Mouse (Mus musculus): ENCODE data around the gene Ebf4. TPM values are rescaled to one million over a fixed set of nuclear protein-coding genes. Genes with fewer than 3 reads are reported as not detected.
"Not testable (repeated sequence)": the region's sequence is repeated elsewhere in the genome, so short reads cannot be mapped to it uniquely, and the experiment has no call there.

Gene Ebf4
- total RNA-seq, 4 experiments from 2014 or later, result 0.12 to 0.29 (median 0.20) TPM

GRCm38 (mm10) chr2:130295331-130296133 is 563 bp downstream of the Ebf4 start:
- no peak for DNase-seq (ENCODE audit: low spot score in 2 of 2)

GRCm38 (mm10) chr2:130296134-130296745 is 1.3 kb downstream of the Ebf4 start:
- no peak for DNase-seq (ENCODE audit: low spot score in 2 of 2)

DNA sequence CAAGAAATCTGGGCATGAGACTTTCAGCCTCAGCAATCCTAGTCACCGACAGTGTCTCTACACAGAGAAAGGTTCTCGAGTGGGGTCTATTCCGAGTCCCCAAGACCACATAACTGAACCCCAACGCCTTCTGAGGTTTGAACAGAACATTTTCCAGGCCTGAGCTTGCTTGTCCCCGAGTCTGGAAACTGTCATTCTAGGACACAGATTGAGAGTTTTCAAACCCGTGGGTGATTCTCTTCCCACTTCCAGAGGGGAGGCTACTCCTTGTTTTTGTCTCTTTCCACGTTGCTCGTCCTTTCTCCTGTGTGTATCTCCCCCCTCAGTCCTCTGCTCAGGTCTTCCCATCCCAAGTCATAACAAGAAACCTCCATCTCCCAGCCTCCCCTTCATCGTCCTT is 2.6 kb downstream of the Ebf4 start:
- no peak for DNase-seq (ENCODE audit: low spot score in 2 of 2)

DNA sequence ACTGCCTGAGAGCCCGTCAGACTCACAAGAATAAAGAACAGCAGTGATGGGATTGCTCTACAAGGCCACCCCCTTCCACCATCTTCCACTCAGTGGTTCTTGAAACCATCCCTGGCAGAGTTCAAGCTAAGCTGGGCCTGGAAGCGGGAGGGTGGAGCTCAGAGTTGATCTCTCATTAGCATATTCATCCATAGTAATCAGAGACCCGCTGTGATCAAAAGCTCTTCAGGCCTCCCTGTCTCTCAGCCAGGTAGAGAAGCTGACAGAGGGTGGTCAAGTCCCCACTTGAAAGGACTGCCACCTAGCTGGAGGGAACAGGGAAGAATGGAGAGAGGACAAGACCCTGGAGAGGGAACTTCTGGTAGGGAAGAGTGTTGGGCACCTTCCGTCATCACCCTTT is 8.0 kb downstream of the Ebf4 start:
- no peak for DNase-seq (ENCODE audit: low spot score in 2 of 2)

DNA sequence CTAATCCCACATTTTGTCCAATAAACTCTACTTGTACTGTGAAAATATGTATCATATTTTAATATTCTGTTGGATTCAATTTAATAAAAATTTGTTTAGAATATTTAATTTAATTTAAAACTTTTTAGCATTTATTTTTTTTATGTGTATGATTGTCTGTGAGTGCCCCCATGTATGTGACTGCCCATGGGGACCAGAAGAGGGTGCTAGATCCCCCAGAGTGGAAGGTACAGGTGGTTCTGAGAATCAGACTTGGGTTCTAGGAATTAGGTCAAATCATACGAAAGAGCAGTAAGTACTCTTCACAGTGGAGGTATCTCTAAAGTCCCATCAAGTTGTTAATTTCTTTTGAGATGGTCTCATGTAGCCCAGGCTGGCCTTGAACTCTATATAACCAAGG is 32.1 kb downstream of the Ebf4 start:
- no peak for DNase-seq (ENCODE audit: low spot score in 2 of 2)

GRCm38 (mm10) chr2:130329502-130329901 is 34.5 kb downstream of the Ebf4 start:
- no peak for DNase-seq (ENCODE audit: low spot score in 2 of 2)

DNA sequence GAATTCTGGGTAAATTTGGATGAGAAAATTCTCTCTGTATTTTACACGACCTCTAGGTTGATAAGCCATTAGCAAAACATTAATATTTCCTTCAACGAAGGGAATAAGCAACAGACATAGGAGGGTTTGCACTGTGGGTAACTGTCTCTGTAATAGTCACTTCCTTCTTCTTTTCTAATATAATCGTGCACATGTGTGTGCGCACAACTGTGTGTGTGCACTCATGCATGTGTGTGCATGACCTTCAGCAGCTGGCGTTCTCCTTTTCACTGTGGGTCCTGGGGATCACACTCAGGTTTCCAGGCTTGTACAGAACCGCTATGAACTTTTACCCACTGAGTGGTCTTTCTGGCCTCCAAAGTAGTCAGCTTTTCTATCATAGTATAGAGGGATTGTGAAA is 40.1 kb downstream of the Ebf4 start:
- no peak for DNase-seq (ENCODE audit: low spot score in 2 of 2)

- DNase-seq (ENCODE audit: low spot score in 2 of 2), result no peak
Measured at GRCm38 (mm10) chr2:130340464-130341219, 45.7 kb downstream of the Ebf4 start.

- no peak for DNase-seq (ENCODE audit: low spot score in 2 of 2)
Measured at GRCm38 (mm10) chr2:130341220-130341580, 46.2 kb downstream of the Ebf4 start.

GRCm38 (mm10) chr2:130350376-130350775 is 55.4 kb downstream of the Ebf4 start:
- no peak for DNase-seq (ENCODE audit: low spot score in 2 of 2)

DNA sequence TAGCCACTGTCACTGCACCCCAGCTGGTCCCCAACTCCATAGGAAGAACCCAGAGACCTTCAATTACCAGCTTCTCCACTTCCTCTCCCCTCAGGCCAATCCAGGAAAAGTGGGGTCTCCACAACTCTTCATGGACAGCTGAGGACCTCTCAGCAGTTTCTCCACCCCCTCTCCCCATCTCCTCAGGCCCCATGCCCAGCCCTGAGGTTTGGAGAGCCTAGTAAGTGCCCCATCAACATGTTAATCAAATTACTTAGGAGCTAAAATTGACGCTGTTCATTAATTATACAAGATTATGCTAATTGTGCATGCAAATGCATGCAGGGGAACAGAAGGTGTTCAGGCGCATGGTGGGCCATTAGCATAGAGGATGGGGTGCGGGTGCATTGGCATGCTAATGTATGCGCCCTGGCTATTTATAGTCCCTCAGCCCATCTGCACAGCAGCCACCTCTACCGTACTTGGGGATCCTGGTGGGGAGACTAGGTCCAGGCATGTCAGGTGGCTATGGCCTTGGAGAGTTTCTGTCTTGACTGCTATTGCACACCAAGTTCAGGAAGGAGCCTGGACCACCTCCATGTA is 56.9 kb downstream of the Ebf4 start:
- no peak for DNase-seq (ENCODE audit: low spot score in 2 of 2)

DNA sequence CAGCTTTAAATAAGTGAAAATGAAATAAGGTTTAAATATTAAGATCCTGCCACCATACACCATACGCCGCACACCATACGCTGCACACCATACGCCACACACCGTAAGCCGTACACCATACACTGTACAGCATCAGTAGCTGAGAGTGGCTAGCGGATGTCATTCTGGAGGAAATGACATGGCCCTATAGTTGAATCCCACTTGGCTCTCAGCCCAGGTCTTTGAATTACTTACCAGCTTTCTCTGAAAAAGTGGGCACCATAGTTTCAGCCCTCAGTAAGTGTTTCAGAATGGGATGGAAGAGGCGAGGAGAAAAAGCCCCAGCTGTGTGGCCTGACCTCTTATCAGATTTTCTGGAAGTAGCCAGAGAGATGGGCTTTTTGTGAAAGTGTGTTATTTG is 58.4 kb downstream of the Ebf4 start:
- no peak for DNase-seq (ENCODE audit: low spot score in 2 of 2)

DNA sequence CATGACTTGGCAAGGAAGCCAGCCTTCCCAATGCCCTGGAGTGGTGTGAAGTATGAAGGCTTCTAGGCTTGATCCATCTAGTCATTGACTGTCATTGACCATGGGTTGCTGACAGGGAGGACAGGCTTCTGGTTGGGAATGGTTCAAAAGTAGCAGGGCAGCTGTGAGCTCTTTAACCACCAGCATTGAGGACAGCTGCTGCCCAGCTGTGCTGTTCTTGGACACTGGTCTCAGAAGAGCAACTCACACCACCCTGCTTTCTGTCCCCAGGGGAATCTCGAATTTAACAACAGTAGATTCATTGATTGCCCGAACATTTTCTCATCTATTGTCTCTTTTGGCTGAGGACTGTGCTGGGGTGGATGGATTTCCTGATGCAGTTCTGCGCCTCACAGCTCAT is 58.9 kb downstream of the Ebf4 start:
- no peak for DNase-seq (ENCODE audit: low spot score in 2 of 2)

DNA sequence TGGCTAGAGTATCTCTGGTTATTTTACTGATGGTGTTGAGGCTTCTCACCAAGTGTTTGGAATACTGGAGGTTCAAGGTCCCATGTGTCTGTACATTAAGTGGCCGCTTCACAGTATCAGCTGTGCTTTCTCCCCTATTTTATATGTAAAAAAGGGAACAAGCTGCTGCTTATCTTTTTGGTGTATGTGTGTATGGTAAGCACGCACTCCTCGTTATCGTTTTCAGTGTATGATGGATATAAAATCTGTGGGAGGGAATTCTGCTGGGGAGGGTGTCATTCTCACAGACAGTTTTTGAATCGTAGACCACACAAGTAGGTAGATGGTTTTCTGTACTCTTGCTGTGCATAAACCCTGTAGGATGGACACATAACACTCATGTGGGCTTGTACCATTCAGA is 62.6 kb downstream of the Ebf4 start:
- DNase-seq (ENCODE audit: low spot score in 2 of 2), result no peak

- no peak for DNase-seq (ENCODE audit: low spot score in 2 of 2)
Measured at GRCm38 (mm10) chr2:130358852-130359251, 63.9 kb downstream of the Ebf4 start.

DNA sequence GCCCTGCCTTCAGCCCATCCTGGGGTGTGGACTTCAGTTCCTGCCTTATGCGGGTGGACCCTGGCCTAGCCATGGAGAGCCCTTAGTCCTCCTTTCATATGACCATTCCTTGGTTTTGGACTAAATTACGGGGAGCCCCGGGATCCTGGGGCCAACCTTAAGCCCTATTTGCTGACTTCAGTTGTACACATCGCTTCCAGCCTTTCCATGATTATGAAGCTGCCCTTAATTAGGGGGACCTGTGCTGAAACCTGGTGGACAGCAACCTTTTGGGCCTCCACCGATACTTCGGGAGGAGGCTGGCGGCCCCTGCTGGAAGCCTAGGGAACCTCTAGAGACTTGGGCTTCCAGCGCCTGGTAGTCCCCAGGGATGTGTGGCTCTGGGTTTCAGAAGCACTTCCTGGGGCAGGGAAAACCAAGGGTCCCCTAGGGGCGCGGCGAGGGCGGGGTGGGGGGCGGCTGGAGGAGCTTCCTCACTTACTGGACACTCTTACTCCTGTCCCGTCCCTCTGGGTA is 67.6 kb downstream of the Ebf4 start:
- no peak for DNase-seq (ENCODE audit: low spot score in 2 of 2)

- no peak for DNase-seq (ENCODE audit: low spot score in 2 of 2)
Measured at GRCm38 (mm10) chr2:130365211-130366094, 70.5 kb downstream of the Ebf4 start.

- DNase-seq (ENCODE audit: low spot score in 2 of 2), result no peak
Measured at GRCm38 (mm10) chr2:130367386-130367785, 72.4 kb downstream of the Ebf4 start.

DNA sequence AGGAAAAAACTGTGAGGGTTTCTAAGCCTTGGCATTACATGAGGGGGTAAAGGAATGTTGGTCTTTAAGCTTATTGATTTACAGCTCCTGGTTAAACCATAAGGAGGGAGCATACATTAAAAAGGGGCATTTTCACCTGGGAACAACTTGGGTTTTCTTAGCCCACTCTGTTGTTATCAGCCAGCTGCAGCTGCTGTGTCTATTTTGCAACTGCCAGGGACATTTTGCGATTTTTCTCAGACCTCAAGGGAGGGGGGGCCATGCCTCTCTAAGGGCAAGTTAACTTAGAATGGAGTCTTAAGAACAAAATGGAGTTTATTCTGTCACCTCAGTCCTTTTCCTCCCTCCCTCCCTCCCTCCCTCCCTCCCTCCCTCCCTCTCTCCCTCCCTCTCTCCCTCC is 78.1 kb downstream of the Ebf4 start:
- not testable (repeated sequence) for DNase-seq (ENCODE audit: low spot score in 2 of 2)

- DNase-seq (ENCODE audit: low spot score in 2 of 2), result no peak
Measured at GRCm38 (mm10) chr2:130374951-130375350, 80.0 kb downstream of the Ebf4 start.

GRCm38 (mm10) chr2:130383205-130383604 is 88.2 kb downstream of the Ebf4 start:
- DNase-seq (ENCODE audit: low spot score in 2 of 2), result no peak

All from gastrocnemius, adult 8-10 months (tissue).